Mouse (Mus musculus): Measurements from ENCODE around the gene Plcxd3. TPM values are rescaled to one million over a fixed set of nuclear protein-coding genes. Genes with fewer than 3 reads are reported as not detected.

Gene Plcxd3
- polyA plus RNA-seq, 2 experiments = 0.15 to 2.4 TPM

DNA sequence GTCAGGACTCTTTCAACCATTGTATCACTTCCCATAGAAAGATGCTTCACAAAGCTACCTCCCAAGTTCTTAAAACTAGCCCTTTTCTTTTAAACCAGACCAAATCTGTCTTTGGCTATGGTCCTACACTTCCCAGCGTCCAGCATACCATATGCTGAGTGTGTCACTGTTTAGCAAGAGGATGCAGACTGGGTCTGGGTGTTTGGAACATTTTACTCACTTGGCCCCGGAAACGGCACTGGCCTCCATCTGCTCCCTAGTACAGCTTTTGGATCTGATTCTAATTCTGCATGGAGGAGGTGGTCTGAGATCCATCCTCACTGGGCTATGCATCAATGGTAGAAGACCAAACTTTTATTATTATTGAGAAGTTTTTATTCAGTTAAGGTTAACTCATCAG lies 122.7 kb downstream of the Plcxd3 start:
- 76% methylated on average over 3 of the region's 3 CpGs for WGBS
- ATAC-seq (ENCODE audit: low FRiP score, low read depth) (no peak), DNase-seq (ENCODE audit: low spot score) (no peak)
- H3K27me3 ChIP-seq (ENCODE audit: control insufficient read depth, insufficient read depth, low read length) = no peaks in the 10 kb centered on the region
- H3K36me3 ChIP-seq (ENCODE audit: control insufficient read depth, insufficient read depth, low read length) = no peaks in the 10 kb centered on the region
- H3K4me1 ChIP-seq (ENCODE audit: control insufficient read depth, insufficient read depth, low read length) = no peaks in the 10 kb centered on the region
- H3K4me3 ChIP-seq (replicated peaks; ENCODE audit: low read length) = no peak overlapping the region
- no peak overlapping the region for H3K9ac ChIP-seq (ENCODE audit: low read depth, low read length, severe bottlenecking)
- H3K27ac ChIP-seq (replicated peaks; ENCODE audit: low read depth, low read length) = no peak overlapping the region
- no peak overlapping the region for H3K4me2 ChIP-seq (replicated peaks; ENCODE audit: low read depth, low read length, severe bottlenecking)
- TF ChIP-seq POLR2A (IDR thresholded peaks at IDR 0.05; ENCODE audit: borderline replicate concordance, extremely low read depth, insufficient read depth, insufficient read length) = no peak
- no peaks in the 10 kb centered on the region for H3K9me3 ChIP-seq (ENCODE audit: control insufficient read depth, low read length)

DNA sequence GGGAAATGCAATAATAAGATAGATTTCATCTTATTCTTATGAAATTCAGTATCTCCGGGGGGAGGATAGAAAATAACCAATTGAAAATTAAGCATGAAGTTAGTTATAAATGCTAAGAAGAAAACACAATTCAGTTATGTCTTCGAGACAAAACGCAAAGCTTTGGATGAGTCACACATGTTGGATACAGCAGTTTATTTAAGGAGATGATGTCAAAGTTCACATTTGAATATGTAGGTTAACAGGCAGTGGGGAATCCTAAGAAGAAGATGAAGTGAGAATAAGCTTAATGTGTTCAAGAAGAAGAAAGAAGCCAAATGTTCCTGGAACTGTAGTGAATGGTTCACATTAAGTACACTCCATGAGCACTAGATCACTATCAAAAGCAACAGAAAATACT lies 128.1 kb downstream of the Plcxd3 start:
- Histone ChIP-seq H3K9ac (ENCODE audit: low read depth, low read length, severe bottlenecking) (no peak overlapping the region), H3K27ac (replicated peaks; ENCODE audit: low read depth, low read length) (no peak overlapping the region), H3K9me3 (ENCODE audit: control insufficient read depth, low read length) (no peaks in the 10 kb centered on the region), H3K36me3 (ENCODE audit: control insufficient read depth, insufficient read depth, low read length) (no peaks in the 10 kb centered on the region), H3K4me1 (ENCODE audit: control insufficient read depth, insufficient read depth, low read length) (no peaks in the 10 kb centered on the region), H3K4me2 (replicated peaks; ENCODE audit: low read depth, low read length, severe bottlenecking) (no peak overlapping the region), H3K4me3 (replicated peaks; ENCODE audit: low read length) (no peak overlapping the region), H3K27me3 (ENCODE audit: control insufficient read depth, insufficient read depth, low read length) (no peaks in the 10 kb centered on the region)
- no peak for DNase-seq (ENCODE audit: low spot score)
- no peak for ATAC-seq (ENCODE audit: low FRiP score, low read depth)
- WGBS = 86% methylated on average over 3 of the region's 3 CpGs
- TF ChIP-seq POLR2A (IDR thresholded peaks at IDR 0.05; ENCODE audit: borderline replicate concordance, extremely low read depth, insufficient read depth, insufficient read length) = no peak

DNA sequence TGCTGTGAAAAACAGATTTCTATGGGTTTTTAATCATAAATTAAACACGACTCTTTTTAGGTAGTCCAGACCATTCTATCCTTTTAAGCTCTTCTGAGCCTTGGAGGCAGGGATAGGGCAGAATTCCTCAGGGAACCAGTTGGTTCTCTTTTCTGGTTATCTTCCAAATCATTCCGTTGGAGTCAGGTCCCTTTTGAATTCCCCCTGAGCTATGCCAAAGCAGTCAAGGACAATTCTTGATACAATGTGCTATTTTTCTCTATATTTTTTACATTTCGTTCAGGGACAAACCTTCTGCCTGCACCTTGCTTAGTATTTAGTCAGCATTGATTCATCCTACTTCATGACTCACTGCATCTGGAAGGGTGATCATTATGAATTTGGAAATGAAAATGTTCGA lies 128.5 kb downstream of the Plcxd3 start:
- DNase-seq (ENCODE audit: low spot score) (no peak), ATAC-seq (ENCODE audit: low FRiP score, low read depth) (no peak)
- no peaks in the 10 kb centered on the region for H3K9me3 ChIP-seq (ENCODE audit: control insufficient read depth, low read length)
- no peak overlapping the region for H3K9ac ChIP-seq (ENCODE audit: low read depth, low read length, severe bottlenecking)
- H3K27ac ChIP-seq (replicated peaks; ENCODE audit: low read depth, low read length) = no peak overlapping the region
- 74% methylated on average over 4 of the region's 4 CpGs for WGBS
- H3K4me2 ChIP-seq (replicated peaks; ENCODE audit: low read depth, low read length, severe bottlenecking) = no peak overlapping the region
- H3K36me3 ChIP-seq (ENCODE audit: control insufficient read depth, insufficient read depth, low read length) = no peaks in the 10 kb centered on the region
- TF ChIP-seq POLR2A (IDR thresholded peaks at IDR 0.05; ENCODE audit: borderline replicate concordance, extremely low read depth, insufficient read depth, insufficient read length) = no peak
- no peak overlapping the region for H3K4me3 ChIP-seq (replicated peaks; ENCODE audit: low read length)
- H3K4me1 ChIP-seq (ENCODE audit: control insufficient read depth, insufficient read depth, low read length) = no peaks in the 10 kb centered on the region
- H3K27me3 ChIP-seq (ENCODE audit: control insufficient read depth, insufficient read depth, low read length) = no peaks in the 10 kb centered on the region

DNA sequence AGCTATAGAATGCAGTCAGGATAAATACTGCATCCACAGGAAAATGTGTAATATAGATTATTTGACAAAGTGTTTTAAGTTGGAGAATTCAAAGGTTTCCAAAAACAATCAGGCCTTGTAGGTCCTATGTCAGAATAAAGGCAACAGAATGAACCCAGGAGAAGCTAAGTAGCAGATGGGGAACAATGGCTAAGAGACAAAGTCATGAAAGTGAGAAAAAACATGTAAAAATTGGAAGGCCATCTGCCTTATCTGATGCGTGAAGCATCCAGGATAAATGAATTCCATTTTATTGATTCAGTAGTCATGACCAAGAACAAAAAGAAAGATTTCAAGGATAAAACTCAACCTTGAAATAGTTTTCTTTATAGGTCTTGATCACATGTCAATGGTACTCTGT lies 139.4 kb downstream of the Plcxd3 start:
- no peak overlapping the region for H3K4me2 ChIP-seq (replicated peaks; ENCODE audit: low read depth, low read length, severe bottlenecking)
- H3K9me3 ChIP-seq (ENCODE audit: control insufficient read depth, low read length) = no peaks in the 10 kb centered on the region
- H3K4me3 ChIP-seq (replicated peaks; ENCODE audit: low read length) = no peak overlapping the region
- TF ChIP-seq POLR2A (IDR thresholded peaks at IDR 0.05; ENCODE audit: borderline replicate concordance, extremely low read depth, insufficient read depth, insufficient read length) = no peak
- WGBS = 77% methylated on average over 1 of the region's 1 CpGs
- H3K9ac ChIP-seq (ENCODE audit: low read depth, low read length, severe bottlenecking) = no peak overlapping the region
- H3K4me1 ChIP-seq (ENCODE audit: control insufficient read depth, insufficient read depth, low read length) = no peaks in the 10 kb centered on the region
- no peak overlapping the region for H3K27ac ChIP-seq (replicated peaks; ENCODE audit: low read depth, low read length)
- ATAC-seq (ENCODE audit: low FRiP score, low read depth) (no peak), DNase-seq (ENCODE audit: low spot score) (no peak)
- no peaks in the 10 kb centered on the region for H3K27me3 ChIP-seq (ENCODE audit: control insufficient read depth, insufficient read depth, low read length)
- H3K36me3 ChIP-seq (ENCODE audit: control insufficient read depth, insufficient read depth, low read length) = no peaks in the 10 kb centered on the region

DNA sequence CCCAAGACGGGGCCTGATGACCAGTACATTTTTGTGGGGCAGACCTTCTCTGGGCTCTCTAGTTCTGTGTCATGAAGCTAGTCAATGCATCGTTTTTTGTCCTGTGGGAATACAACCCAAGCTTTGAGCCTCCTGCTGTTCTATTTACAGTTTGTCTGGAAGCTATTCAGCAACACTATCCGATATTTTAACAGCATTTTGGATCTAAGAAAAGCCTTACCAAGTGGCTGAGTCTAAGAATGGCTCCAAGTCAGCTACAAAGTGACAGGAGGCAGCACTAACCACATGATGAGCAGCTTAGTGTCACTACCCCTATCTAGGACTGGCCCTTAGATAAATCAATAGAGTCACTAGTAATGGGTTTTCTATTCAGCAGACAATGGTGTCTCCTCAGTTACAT lies 149.3 kb downstream of the Plcxd3 start:
- no peaks in the 10 kb centered on the region for H3K9me3 ChIP-seq (ENCODE audit: control insufficient read depth, low read length)
- ATAC-seq (ENCODE audit: low FRiP score, low read depth) = no peak
- no peaks in the 10 kb centered on the region for H3K27me3 ChIP-seq (ENCODE audit: control insufficient read depth, insufficient read depth, low read length)
- no peak overlapping the region for H3K9ac ChIP-seq (ENCODE audit: low read depth, low read length, severe bottlenecking)
- no peak overlapping the region for H3K4me3 ChIP-seq (replicated peaks; ENCODE audit: low read length)
- 77% methylated on average over 3 of the region's 3 CpGs for WGBS
- no peak overlapping the region for H3K4me2 ChIP-seq (replicated peaks; ENCODE audit: low read depth, low read length, severe bottlenecking)
- no peak for TF ChIP-seq POLR2A (IDR thresholded peaks at IDR 0.05; ENCODE audit: borderline replicate concordance, extremely low read depth, insufficient read depth, insufficient read length)
- DNase-seq (ENCODE audit: low spot score) = no peak
- no peaks in the 10 kb centered on the region for H3K36me3 ChIP-seq (ENCODE audit: control insufficient read depth, insufficient read depth, low read length)
- no peak overlapping the region for H3K27ac ChIP-seq (replicated peaks; ENCODE audit: low read depth, low read length)
- no peaks in the 10 kb centered on the region for H3K4me1 ChIP-seq (ENCODE audit: control insufficient read depth, insufficient read depth, low read length)

DNA sequence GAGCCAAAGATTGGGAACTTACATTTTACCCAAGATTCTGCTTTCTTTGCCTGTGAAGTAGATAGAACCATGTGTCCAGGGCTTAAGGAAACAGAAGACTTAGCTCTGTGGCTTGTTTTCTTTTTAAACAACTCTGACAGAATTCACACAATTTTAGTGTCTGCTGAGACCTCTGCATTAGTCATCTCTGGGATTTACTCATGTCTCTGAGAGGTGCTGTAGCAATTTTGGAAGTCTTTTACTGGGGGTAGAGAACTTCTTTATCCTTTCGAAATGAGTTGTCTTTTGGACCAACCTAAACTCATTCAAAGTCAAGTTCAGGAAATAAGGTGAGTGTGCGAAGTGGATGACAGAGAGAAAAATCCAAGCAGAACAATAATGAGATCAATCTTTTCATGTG lies 158.4 kb downstream of the Plcxd3 start:
- ATAC-seq (ENCODE audit: low FRiP score, low read depth) = no peak
- 90% methylated on average over 2 of the region's 2 CpGs for WGBS
- DNase-seq (ENCODE audit: low spot score) = no peak
- H3K4me1 ChIP-seq (ENCODE audit: control insufficient read depth, insufficient read depth, low read length) = no peaks in the 10 kb centered on the region
- no peak overlapping the region for H3K4me2 ChIP-seq (replicated peaks; ENCODE audit: low read depth, low read length, severe bottlenecking)
- no peak overlapping the region for H3K9ac ChIP-seq (ENCODE audit: low read depth, low read length, severe bottlenecking)
- TF ChIP-seq POLR2A (IDR thresholded peaks at IDR 0.05; ENCODE audit: borderline replicate concordance, extremely low read depth, insufficient read depth, insufficient read length) = no peak
- H3K9me3 ChIP-seq (ENCODE audit: control insufficient read depth, low read length) = no peaks in the 10 kb centered on the region
- no peaks in the 10 kb centered on the region for H3K36me3 ChIP-seq (ENCODE audit: control insufficient read depth, insufficient read depth, low read length)
- no peak overlapping the region for H3K4me3 ChIP-seq (replicated peaks; ENCODE audit: low read length)
- no peaks in the 10 kb centered on the region for H3K27me3 ChIP-seq (ENCODE audit: control insufficient read depth, insufficient read depth, low read length)
- H3K27ac ChIP-seq (replicated peaks; ENCODE audit: low read depth, low read length) = no peak overlapping the region

All from limb, embryonic 14.5 days (tissue).